Mouse (Mus musculus) retina, postnatal 1 day (tissue): Measurements from ENCODE around the gene Crip2.
A peak's percentile ranks its signal among the peaks of the same experiment; 100 is the strongest.

Experiments used
- DNase-seq: peaks from one replicate; pipeline ENCODE4 v3.0.0-alpha.2; 2012

Crip2 gene

GRCm38 (mm10) chr12:113185442-113186291 is 45.6 kb downstream of the Crip2 start, which contains the start of gene Tmem121:
Gene Tmem121 (plus strand): TSS chr12:113185930.
- DNase-seq, result peak; percentile 77

- no peak for DNase-seq
These were observed 46.4 kb downstream of the Crip2 start for GRCm38 (mm10) chr12:113186326-113187010.

DNA sequence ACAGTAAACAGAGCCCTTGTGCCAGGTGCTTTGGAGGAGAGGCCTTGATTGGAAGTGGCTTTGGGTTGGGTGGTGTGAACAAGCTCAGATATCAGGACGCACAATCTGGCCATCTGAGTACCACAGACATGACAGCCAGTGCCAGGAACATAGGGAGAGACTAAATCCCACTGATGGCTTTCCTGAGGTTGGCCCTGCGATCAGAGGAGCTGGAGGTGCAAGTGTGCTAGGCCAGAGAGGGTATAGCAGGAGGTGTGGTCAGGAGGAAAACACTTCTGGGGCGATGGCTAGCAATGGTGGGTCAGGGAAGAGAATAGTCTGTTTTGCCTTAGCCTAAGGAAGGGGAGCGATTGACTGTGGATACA is 47.0 kb downstream of the Crip2 start:
- no peak for DNase-seq

DNA sequence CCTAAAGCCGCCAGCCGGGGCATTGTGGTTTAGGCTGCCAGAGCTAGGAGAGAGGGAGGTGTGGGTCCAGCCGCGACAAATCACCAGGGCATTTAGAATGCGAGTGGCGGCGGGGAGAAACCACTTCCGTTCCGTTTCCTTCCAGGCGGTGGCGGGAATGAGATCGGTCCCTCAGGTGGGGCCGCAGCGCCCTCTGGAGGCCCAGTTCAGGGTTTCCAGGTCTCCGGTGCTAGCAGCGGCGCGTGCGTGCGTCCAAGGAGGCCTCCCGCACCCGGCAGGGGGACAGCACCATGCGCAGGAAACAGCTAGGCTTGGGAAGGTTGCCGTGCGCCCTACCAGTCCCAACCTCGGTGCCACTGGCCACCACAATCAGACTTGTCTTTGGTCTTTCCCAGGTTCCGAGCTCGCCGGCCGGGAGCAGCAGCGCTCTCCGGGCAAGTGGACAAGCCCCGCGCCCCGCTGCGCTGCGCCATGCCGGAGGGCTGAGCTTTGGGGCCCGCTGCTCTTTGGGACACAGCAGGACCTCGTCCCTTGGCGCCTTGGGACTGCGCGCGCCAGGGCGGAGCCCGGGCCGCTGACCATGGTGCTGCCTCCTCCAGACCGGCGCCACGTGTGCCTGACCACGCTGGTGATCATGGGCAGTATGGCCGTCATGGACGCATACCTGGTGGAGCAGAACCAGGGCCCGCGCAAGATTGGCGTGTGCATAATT is 47.7 kb downstream of the Crip2 start:
- DNase-seq, result peak; percentile 91

GRCm38 (mm10) chr12:113188349-113189055 is 48.5 kb downstream of the Crip2 start:
- no peak for DNase-seq

GRCm38 (mm10) chr12:113193423-113193822 is 53.4 kb downstream of the Crip2 start:
- DNase-seq, result no peak
